Mouse (Mus musculus) mature B cell (primary cell): ENCODE results near the gene Tmprss15.

Experiments used
- in situ Hi-C: fragments of 300-500 bp; cut with MboI; formaldehyde crosslinking; loops from 2 replicates; pipeline ENCODE4 v1.14.3; 2019

Tmprss15 gene

GRCm38 (mm10) chr16:78922644-78923043, 168.3 kb downstream of the Tmprss15 start:
- in situ Hi-C loops, result no loop called here
